Mouse (Mus musculus) thymus, postnatal 36 days (tissue): ENCODE measurements around the gene Trmt10b.
A peak's percentile ranks its signal among the peaks of the same experiment; 100 is the strongest.

Source experiments
- DNase-seq, 2 experiments: peaks; one replicate each; pipeline ENCODE4 v3.0.0; 2022; ENCODE audit warnings: mixed read lengths in 2 of 2

Trmt10b gene

DNA sequence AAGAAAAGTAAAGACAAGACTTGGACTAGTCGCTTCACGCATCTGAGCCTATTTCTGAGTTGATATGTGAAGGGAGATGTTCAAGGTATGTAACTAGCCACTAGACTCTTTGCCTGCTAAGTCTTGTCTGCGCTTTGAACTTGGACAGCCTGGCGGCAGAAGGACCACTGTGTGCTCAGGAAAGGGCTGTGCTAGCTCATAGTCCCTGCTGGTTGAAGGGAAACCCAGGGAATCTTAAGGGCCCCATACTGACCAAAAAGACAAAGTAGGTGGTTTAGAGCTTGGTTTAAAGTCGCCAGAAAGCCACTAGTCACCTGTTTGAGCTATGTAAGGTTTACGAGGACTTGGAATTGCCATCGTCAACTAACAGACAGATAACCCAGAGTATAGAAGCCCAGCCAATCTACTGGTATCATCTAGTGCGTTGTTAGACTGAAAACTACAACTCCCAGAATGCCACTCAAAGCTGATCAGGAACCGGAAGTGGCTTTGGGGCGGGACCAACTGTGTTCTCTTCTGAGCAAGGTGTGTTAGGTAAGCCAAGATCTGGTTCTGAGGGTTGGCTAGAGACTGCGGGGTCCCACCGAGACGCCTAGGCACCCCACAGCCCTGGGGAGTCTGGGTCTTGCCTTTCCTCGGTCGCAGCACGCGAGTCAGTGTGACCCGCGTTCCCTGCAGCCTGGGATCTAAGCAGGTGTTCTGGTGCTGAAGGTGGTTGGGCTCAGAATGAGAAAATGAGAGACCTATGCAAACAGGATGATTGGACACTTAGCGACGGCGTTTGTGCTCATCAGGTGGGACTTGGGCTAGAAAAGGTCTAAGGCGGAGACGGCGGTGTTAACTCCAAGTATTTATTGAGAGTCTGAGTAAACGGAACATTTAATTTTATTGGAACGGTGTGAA lies at the start of gene Trmt10b:
TSS of gene Trmt10b (plus strand) at position 466 of the 903 bp plus-strand sequence.
- peak; percentile 69 to 81 for DNase-seq

DNA sequence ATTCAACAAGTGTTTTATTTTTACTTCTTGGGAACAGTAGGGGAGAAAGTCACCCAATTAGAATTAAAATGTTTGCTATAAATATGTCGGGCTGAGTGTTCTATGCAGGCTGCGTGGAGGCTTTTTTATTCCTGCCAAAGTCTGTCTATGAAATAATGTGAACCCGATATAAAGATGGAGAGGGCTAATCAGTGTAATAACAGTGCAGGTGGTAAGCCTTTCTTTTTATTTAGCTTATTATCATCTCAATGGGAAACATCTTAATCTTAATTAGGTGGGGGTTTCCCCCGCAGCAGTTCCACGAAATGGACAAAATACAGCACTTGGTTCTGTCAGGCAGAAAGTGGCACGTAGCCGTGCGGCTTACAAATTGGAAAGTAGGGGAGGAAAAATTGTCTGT lies 45.7 kb upstream of the Trmt10b start:
- no peak for DNase-seq

DNA sequence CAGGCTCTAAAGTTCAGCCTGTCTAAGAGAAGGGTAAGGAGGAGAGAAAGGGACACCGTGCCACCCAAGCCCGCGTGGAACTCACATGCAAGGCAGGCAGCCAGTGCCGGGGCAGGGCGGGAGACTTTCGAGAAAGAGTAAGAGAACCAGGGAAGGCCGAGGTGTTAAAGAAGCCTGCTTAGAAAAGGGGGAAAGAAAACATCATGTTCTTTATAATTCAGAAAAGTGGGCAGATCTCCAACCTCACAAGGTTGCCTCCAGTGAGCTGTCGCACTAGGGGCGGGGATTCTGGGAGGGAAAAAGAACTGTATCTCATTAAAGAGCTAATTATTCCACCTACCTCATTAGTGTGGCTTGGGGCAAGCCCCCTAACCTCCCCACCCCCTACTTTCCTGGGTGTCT lies 44.1 kb upstream of the Trmt10b start:
- no peak for DNase-seq

DNA sequence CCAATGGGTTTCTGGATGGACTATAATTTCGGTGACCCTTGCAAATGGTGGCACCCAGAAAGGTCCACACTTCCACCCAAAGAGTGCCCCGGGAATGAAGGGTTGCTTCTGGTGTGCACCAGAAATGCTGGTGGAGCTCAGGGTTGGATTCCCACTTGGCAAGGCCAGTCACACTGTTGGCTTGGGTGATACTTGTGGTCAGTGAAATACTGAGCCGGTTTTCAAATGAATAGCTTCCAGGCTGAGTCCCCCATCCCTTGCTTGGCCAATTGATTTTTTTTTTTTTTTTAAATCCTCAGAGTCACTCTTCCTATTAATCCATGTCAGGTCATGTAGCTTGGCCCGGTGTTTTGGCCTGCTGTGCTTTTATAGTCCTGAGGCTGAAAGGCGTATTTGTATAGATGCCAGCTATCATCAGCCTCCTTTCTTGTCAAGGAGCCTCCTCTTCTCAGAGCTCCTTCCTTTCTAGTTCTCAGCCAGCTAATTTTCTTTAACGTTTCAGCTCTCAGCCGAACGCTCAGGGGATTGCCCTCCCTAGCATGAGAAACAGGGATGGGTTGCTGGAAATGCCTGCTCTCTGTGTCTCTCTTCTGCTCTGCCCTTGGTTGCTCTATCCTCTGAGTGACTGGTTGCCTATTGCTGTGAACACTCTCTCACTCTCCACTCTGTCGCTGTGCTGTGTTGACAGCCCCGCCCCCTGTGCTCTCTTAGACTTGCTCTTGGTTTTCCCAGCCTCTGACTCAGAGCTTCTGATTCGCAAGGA lies 42.9 kb upstream of the Trmt10b start:
- no peak for DNase-seq

DNA sequence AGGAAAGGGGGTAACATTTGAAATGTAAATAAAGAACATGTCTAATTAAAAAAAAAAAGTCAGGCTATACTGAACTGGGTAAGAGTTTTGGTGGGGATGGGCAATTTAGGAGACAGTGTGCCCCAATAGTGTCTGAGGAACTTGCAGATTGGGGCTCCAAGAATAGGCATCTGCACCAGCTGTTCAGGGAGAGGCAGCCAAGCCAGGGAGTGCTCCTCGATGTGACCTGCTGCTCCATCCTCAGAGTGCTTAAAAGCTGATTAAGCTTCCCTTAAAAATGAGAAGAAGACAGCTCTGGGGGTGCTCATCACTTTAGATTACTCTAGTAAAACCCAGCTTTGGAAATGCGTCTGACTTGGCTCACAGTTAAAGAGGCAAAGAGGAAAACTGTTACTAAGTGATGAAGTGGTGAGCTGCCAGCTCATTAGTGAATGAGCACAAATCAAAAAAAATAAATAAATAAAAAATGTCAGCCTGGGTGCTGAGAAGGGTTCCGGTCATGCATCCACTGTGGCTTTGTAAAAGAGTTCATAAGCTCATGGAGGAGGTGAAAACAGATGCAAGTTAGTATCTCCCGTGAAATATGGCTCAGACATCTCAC lies 37.6 kb upstream of the Trmt10b start:
- no peak for DNase-seq

DNA sequence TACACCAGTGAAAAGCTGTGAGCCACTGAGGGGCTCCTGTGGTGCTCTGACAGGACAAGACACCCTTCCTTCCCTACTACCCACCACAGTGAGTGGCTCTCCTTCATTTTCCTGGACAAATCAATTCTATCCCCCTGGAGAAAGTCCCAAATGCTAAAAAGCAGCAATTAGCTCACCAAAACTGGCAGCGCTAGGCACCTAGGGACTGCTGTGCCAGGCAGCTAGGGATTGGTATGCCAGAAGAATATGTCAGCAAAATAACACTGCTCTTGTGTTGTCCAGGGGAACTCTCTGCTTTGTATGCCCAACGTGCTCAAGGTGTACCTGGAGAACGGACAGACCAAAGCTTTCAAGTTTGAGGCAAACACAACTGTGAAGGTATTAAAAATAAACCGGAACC lies 35.4 kb upstream of the Trmt10b start:
- no peak for DNase-seq

DNA sequence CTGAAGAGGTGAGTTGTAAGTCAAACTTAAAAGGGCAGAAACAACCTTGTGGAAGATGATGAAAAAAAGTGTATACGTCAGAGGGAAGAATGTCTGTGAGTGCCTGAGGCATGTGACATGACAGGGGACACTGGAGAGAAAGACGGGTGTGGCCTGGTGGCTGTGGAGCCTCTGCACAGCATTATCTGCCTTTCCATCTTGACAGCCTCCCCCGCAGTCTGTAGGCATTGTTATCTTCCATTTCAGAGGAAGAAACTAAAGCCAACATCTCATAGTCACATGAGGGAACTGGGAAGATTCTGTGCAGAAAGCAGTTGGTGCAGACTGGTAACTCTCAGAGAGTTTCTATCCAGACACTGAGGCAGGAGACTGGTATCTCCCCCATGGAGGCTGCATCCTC lies 29.0 kb upstream of the Trmt10b start:
- DNase-seq: no peak

DNA sequence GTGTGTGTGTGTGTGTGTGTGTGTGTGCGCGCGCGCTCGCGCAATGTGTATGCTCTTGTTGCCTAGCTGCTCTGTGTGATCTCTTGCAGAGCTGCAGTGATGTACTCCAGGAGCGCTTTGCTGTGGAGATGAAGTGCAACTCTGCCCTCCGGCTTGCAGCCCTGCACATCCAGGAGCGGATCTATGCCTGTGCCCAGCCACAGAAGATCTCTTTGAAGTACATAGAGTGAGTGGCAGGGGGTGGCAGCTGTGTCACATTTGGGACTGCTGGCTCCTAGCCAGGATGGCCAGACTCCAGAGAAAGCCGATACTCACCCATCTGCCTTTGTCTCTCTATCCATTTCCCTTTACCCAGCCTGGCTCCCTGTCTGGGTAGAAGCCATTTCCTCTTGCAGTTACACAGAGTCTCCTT lies 25.9 kb upstream of the Trmt10b start:
- DNase-seq: no peak

DNA sequence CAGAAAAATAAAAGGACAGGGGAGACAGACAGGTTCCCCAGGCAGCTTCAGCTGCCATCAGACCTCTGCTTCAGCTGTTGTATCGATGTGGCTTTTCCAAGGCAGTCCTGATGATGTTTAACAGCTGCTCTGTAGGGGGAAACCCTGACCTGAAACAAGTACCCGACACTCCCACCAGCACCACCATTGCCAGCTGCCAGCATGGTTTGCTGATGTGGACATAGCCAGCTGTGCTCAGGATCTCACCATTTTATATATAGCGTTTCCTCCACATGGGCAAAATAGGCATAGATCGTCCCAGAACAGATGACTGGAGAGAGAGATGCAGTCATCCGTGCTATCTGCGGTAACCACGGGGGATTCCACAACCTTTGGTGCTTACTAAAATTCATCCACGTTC lies 21.2 kb upstream of the Trmt10b start:
- DNase-seq: no peak

DNA sequence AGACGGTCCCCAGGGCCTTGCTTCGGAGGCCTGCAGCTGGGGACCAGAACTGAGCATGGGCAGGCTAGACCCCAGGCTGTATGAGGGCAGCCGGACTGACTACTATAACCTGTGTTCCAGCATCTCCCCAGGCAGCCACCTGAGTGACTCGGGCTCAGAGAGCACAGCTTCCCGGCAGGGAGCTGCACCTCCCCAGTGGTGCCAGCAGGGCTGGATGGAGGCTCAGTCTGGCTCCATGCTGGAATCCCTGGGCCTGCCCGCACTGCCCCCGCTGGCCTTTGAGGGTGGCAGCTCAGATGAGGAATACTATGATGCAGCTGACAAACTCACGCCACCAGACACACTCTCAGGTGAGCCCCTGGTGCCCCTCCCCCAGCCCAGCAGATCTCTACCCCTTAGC lies 17.6 kb upstream of the Trmt10b start:
- no peak for DNase-seq

DNA sequence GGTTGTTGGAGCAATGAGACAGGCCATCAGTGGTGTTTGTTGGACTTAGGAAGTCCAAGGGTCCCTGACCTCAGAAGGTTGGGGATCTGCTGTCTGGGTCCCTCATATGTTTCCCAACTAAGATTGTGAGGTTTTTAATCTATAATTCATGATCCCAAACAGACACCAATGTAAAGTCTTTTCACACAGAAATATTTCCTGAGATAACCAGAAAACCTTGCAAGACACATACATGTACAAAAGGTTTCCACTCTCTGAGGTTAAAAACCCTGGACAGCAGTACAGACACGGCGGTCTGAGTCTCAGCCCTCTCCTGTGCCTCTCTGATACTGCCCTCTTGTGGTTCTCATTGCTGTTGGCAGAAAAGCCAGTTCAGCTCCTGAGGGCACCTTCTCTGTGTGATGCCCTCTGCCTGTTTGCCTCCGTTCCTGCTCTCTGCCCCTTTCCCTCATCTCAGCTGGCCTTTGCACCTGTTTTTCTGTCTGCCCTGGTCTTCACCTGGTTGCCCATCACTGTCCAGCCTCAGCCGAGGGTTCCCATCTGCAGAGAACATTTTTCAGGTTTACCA lies 16.9 kb upstream of the Trmt10b start:
- DNase-seq: peak; percentile 39 to 40

DNA sequence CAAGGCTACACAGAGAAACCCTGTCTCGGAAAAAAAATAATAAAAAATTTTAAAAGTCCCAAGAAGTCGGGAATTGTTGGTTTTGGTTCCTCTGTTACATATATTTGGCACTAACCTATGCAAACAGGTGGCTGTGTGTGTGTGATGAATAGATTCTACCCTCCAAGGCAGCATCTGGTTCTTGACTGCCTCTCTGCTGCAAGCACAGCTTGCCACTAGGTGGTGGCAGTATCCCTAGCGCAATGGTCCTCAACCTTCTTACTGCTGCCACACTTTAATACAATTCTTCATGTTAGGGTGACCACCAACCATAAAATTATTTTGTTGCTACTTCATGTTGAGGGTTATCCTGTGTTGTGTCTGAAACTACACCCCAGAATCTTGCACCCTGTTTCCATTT lies 10.6 kb upstream of the Trmt10b start:
- no peak for DNase-seq

DNA sequence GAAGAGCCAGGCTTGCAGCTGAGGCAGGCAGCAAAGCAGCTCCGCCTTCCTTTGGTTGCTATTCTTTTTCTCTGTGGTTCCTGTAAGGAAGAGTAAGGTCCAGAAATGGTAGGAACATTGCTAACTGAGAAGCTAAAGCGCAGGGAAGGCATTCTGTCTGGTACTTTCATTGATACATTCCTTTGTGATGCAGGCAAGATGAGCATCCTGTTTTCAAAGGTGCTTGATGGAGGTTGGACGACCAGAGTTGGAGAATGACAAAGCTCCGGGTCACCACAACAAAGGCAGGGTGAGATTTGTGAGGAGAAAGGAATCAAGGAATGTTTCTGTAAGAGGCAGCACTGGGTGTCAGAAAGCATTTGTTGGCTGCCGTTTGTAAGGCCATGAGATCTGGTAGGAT lies 9.0 kb upstream of the Trmt10b start:
- DNase-seq: no peak

DNA sequence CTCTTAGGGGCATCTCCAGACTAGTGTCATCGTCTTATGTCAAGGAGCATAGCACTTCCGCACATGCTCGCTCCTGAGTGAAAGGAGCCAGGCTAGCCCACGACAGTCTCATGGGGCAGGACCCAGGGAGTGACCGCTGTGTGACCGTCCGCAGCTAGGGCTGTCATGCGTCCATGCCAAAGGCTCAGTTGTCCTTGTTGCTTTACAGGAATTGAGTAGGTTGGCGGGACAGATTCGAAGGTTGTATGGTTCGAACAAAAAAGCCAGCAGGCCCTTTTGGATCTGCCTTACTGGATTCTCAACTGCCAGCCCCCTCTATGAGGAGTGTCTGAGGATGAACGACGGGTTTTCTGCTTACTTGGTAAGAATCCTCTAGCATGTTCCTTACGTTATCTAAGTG lies 8.6 kb downstream of the Trmt10b start:
- DNase-seq: no peak

DNA sequence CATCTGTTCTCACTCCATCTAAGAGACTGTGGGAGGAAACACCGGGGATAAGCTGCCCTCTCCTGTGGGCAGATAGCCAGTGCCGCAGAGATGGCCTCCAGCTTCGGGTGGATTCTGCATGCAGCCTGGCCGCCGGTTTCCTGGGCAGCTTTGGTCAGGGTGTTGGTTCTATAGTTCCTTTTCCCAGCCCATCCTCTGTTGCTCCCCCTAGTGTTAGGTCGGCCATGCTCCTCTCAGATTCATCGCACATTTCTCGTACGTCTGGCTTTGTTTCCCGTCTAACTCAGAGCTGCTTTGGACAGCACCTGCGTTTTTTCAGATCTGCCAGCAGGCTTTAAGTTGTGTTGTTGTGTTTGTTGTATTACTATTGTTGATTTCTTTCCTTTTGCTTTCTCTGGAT lies 11.1 kb downstream of the Trmt10b start:
- no peak for DNase-seq

DNA sequence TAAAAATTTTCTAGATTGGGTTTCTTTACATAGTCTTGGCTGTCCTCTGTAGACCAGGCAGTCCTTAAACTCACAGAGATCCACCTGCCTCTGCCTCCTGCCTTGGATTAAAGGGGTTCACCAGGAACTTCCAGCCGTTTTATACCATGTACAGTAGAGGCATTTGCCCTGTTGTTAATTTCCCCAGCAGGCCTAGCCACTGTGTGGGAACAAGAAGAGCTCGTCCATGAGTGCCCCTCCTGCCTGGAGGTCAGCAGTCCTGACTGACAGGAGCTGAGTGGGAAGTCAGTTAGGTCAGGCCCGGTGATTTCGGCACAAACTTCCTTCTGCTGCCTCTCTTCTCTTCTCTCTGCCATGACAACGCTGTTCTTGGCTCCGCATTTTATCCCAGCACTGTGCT lies 11.7 kb downstream of the Trmt10b start:
- DNase-seq: no peak

DNA sequence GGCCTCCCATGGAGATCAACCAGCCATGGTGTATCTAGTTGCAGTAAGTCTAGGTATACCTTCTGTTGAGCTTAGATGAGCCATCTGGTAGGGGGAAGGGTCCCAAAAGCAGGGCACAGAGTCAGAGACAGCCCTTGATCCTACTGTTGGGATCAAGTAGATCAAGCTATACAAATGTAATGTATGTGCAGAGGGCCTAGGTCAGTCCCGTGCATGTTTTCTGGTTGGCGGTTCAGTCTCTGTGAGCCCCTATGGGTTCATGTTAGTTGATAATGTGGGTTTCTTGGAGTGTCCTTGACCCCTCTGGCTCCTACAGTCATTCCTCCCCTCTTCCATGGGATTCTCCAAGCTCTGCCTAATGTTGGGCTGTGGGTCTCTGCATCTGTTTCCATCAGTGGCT lies 14.1 kb downstream of the Trmt10b start:
- no peak for DNase-seq

DNA sequence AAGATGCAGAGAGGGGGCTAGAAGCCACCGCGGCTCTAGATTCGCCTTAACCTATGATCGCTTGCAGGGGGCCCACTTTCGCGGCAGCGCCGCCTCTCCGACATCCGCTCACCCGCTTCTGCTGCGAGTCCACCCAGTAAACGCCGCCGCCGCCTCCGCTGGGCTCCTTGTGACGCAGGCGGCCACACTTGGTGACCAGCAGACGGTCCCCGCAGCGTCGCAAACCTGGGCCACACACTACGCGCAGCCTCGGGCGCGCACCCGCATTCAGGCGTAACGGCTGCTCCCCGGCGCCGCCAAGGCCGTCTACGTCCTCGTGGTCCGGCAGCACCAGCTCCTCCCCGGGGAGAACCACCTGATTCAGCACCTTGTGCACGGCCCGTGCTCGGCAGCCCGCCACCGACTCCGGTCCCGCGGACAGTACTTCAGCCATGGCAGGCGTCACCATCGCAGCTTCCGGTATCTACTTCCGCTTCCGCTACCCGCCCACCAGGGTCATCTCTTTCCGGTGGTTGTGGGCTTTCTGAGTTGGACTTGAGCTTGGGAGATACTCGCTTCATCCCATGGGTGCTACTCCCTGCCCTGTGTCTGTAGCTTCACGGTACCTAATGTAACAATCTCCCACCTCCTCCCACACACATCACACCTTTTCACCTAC lies 23.4 kb downstream of the Trmt10b start:
- peak; percentile 75 to 79 for DNase-seq

DNA sequence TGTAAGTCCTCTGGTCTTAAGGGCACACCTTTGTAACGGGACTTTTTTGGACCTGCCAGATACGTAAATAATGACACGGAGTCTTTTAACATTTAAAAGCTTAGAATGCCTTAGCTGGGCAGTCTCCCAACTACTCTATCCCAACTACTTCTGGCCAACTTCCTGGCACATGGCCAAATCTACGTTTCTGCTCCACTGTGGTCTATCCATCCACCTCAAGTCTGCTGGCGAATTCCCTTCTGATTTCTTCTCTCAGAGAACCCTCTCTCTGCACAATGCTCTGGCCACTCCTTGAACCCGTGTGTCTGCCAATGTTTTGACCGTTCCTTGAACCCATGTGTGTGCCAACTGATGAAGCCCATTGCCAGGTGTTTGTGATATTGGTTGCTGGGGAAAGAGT lies 34.2 kb downstream of the Trmt10b start:
- DNase-seq: no peak

DNA sequence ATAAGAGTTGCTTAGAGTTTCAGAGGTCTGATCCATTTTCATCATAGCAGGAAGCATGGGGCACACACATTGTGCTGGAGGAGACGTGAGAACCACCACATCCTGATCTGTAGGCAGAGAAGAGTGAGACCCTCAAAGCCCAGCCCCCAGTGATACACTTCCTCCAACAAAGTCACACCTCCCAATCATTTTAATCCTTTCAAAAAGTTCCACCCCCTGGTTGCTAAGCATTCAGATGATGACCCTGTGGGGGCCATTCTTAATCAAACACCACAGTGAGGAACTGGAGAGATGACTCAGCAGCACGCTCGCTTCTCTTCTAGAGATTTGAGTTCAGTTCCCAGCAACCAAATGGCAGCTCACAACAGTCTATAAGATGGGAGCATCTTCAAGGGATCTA lies 35.5 kb downstream of the Trmt10b start:
- DNase-seq: no peak

DNA sequence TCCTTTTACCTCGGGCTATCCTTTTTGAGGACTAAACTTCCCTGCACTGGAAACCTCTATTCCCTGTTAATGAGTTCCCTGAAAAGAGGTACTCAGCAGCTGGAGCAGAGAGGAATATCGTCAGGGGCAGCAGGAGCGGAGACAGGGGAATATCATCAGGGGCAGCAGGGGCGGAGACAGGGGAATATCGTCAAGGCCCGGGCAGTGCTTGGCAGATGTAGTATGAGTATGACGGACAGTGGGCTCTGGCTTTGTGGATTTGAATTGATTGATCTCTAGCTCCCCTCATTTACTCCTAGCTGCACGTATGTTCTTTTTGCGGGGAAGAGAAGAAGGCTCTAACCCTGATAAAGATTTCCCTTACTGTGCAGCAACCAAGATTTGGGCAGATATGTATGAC lies 44.3 kb downstream of the Trmt10b start:
- DNase-seq: peak in 1 of 2 experiments; percentile 14

DNA sequence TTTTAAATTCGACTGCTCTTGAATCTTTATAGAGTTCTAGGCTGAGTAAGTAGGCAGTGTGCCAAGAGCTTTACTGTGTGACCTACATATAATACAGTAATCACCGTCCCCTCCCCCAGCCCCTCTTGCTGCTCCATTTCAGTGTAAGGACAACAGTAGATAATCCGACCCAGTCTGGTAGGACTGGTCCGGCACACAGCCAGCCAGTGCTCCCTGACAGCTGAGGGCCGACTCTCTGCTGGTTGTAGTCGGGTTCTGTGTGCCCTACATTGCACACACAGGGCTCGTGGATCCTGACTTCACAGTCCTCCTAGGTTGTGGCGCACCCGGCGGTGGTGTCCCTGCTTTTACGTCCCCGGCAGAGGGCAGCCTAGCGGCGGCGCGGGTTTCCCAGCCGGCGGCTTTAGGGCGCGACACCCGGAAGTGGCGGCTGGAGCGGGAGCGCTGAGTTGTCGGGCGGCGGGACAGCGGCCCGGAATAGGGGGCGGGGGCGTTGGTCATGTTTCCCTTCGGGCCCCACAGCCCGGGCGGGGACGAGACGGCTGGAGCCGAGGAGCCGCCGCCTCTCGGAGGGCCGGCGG lies 44.8 kb downstream of the Trmt10b start, which contains the start of gene Dcaf10:
TSS of gene Dcaf10 (plus strand) at position 433 of the 581 bp plus-strand sequence.
- DNase-seq: peak; percentile 92 to 95
